Mouse (Mus musculus): ENCODE data around the gene Scn1a. TPM values are rescaled to one million over a fixed set of nuclear protein-coding genes. Genes with fewer than 3 reads are reported as not detected.

The Scn1a gene
- polyA plus RNA-seq, 1 experiment from 2014 or later, result 0.56 TPM

- no peaks in the 10 kb centered on the region for H3K27me3 ChIP-seq (ENCODE audit: control insufficient read depth, insufficient read depth, low read length)
- no peak overlapping the region for H3K4me3 ChIP-seq (ENCODE audit: low read depth, low read length)
- ATAC-seq (ENCODE audit: insufficient number of reproducible peaks, insufficient read depth, low FRiP score, low read depth), result no peak
- H3K27ac ChIP-seq (ENCODE audit: low read length), result no peak overlapping the region
- H3K4me2 ChIP-seq (replicated peaks; ENCODE audit: low read depth, low read length), result no peak overlapping the region
- no peaks in the 10 kb centered on the region for H3K36me3 ChIP-seq (ENCODE audit: control insufficient read depth, insufficient read depth, low read length)
- 70% methylated on average over 3 of the region's 3 CpGs for WGBS
- no peaks in the 10 kb centered on the region for H3K4me1 ChIP-seq (ENCODE audit: control insufficient read depth, insufficient read depth, low read length)
- no peaks in the 10 kb centered on the region for H3K9me3 ChIP-seq (ENCODE audit: control insufficient read depth, low read depth, low read length)
- no peak overlapping the region for H3K9ac ChIP-seq (replicated peaks; ENCODE audit: low read depth, low read length)
Observed at GRCm38 (mm10) chr2:66436286-66436685, 4.4 kb downstream of the Scn1a start.

GRCm38 (mm10) chr2:66409740-66410290 lies 30.8 kb downstream of the Scn1a start:
- under 1% methylated on average over 14 of the region's 14 CpGs for WGBS
- Histone ChIP-seq H3K9me3 (ENCODE audit: control insufficient read depth, low read depth, low read length) (no peaks in the 10 kb centered on the region), H3K27me3 (ENCODE audit: control insufficient read depth, insufficient read depth, low read length) (0 out of 2 replicates have a peak, but pooled peaks cover 6% of the 10 kb centered on the region)

GRCm38 (mm10) chr2:66408899-66409739 lies 31.5 kb downstream of the Scn1a start:
- Histone ChIP-seq H3K27ac (ENCODE audit: low read length) (no peak overlapping the region), H3K36me3 (ENCODE audit: control insufficient read depth, insufficient read depth, low read length) (no peaks in the 10 kb centered on the region), H3K4me2 (replicated peaks; ENCODE audit: low read depth, low read length) (peak overlapping the region; percentile 91), H3K9ac (replicated peaks; ENCODE audit: low read depth, low read length) (no peak overlapping the region; the same call in 1 of the 2 replicates), H3K27me3 (ENCODE audit: control insufficient read depth, insufficient read depth, low read length) (0 out of 2 replicates have a peak, but pooled peaks cover 6% of the 10 kb centered on the region), H3K4me3 (ENCODE audit: low read depth, low read length) (peak overlapping the region; percentile 42), H3K4me1 (ENCODE audit: control insufficient read depth, insufficient read depth, low read length) (no peaks in the 10 kb centered on the region), H3K9me3 (ENCODE audit: control insufficient read depth, low read depth, low read length) (no peaks in the 10 kb centered on the region)
- 6% methylated on average over 12 of the region's 12 CpGs for WGBS
- no peak for ATAC-seq (ENCODE audit: insufficient number of reproducible peaks, insufficient read depth, low FRiP score, low read depth)

More at GRCm38 (mm10) chr2:66409740-66410290, 30.8 kb downstream of the Scn1a start:
- ATAC-seq (ENCODE audit: insufficient number of reproducible peaks, insufficient read depth, low FRiP score, low read depth), result peak; percentile 67; the same call in 1 of the 2 replicates
- Histone ChIP-seq H3K36me3 (ENCODE audit: control insufficient read depth, insufficient read depth, low read length) (no peaks in the 10 kb centered on the region), H3K4me3 (ENCODE audit: low read depth, low read length) (peak overlapping the region; percentile 42), H3K27ac (ENCODE audit: low read length) (no peak overlapping the region), H3K4me1 (ENCODE audit: control insufficient read depth, insufficient read depth, low read length) (no peaks in the 10 kb centered on the region), H3K9ac (replicated peaks; ENCODE audit: low read depth, low read length) (no peak overlapping the region; the same call in 1 of the 2 replicates), H3K4me2 (replicated peaks; ENCODE audit: low read depth, low read length) (peak overlapping the region; percentile 91)

- Histone ChIP-seq H3K9ac (replicated peaks; ENCODE audit: low read depth, low read length) (no peak overlapping the region), H3K4me2 (replicated peaks; ENCODE audit: low read depth, low read length) (peak overlapping the region; percentile 91; the same call in 1 of the 2 replicates), H3K4me3 (ENCODE audit: low read depth, low read length) (0 out of 2 replicates have a peak overlapping the region, but pooled peaks have one; percentile 42), H3K27me3 (ENCODE audit: control insufficient read depth, insufficient read depth, low read length) (0 out of 2 replicates have a peak, but pooled peaks cover 6% of the 10 kb centered on the region), H3K36me3 (ENCODE audit: control insufficient read depth, insufficient read depth, low read length) (no peaks in the 10 kb centered on the region), H3K4me1 (ENCODE audit: control insufficient read depth, insufficient read depth, low read length) (no peaks in the 10 kb centered on the region), H3K27ac (ENCODE audit: low read length) (no peak overlapping the region), H3K9me3 (ENCODE audit: control insufficient read depth, low read depth, low read length) (no peaks in the 10 kb centered on the region)
- 13% methylated on average over 11 of the region's 11 CpGs for WGBS
- no peak for ATAC-seq (ENCODE audit: insufficient number of reproducible peaks, insufficient read depth, low FRiP score, low read depth)
Observed at GRCm38 (mm10) chr2:66408456-66408855, 32.2 kb downstream of the Scn1a start.

- 63% methylated on average over 5 of the region's 5 CpGs for WGBS
- ATAC-seq (ENCODE audit: insufficient number of reproducible peaks, insufficient read depth, low FRiP score, low read depth), result no peak
- no peaks in the 10 kb centered on the region for H3K36me3 ChIP-seq (ENCODE audit: control insufficient read depth, insufficient read depth, low read length)
Observed at GRCm38 (mm10) chr2:66392586-66392985, 48.1 kb downstream of the Scn1a start.

GRCm38 (mm10) chr2:66367957-66368356 lies 72.7 kb downstream of the Scn1a start:
- no peak for ATAC-seq (ENCODE audit: insufficient number of reproducible peaks, insufficient read depth, low FRiP score, low read depth)
- no peak overlapping the region for H3K27ac ChIP-seq (ENCODE audit: low read length)

More at GRCm38 (mm10) chr2:66392586-66392985, 48.1 kb downstream of the Scn1a start:
- Histone ChIP-seq H3K4me2 (replicated peaks; ENCODE audit: low read depth, low read length) (no peak overlapping the region), H3K4me3 (ENCODE audit: low read depth, low read length) (no peak overlapping the region), H3K27ac (ENCODE audit: low read length) (no peak overlapping the region), H3K9ac (replicated peaks; ENCODE audit: low read depth, low read length) (no peak overlapping the region), H3K4me1 (ENCODE audit: control insufficient read depth, insufficient read depth, low read length) (no peaks in the 10 kb centered on the region), H3K27me3 (ENCODE audit: control insufficient read depth, insufficient read depth, low read length) (no peaks in the 10 kb centered on the region), H3K9me3 (ENCODE audit: control insufficient read depth, low read depth, low read length) (no peaks in the 10 kb centered on the region)

GRCm38 (mm10) chr2:66350590-66350989 lies 90.0 kb downstream of the Scn1a start:
- Histone ChIP-seq H3K4me1 (ENCODE audit: control insufficient read depth, insufficient read depth, low read length) (no peaks in the 10 kb centered on the region), H3K9ac (replicated peaks; ENCODE audit: low read depth, low read length) (no peak overlapping the region), H3K4me2 (replicated peaks; ENCODE audit: low read depth, low read length) (no peak overlapping the region), H3K9me3 (ENCODE audit: control insufficient read depth, low read depth, low read length) (no peaks in the 10 kb centered on the region), H3K27ac (ENCODE audit: low read length) (no peak overlapping the region), H3K36me3 (ENCODE audit: control insufficient read depth, insufficient read depth, low read length) (no peaks in the 10 kb centered on the region), H3K27me3 (ENCODE audit: control insufficient read depth, insufficient read depth, low read length) (no peaks in the 10 kb centered on the region), H3K4me3 (ENCODE audit: low read depth, low read length) (no peak overlapping the region)
- WGBS, result 91% methylated on average over 2 of the region's 2 CpGs
- ATAC-seq (ENCODE audit: insufficient number of reproducible peaks, insufficient read depth, low FRiP score, low read depth), result no peak

More at GRCm38 (mm10) chr2:66367957-66368356, 72.7 kb downstream of the Scn1a start:
- no peak overlapping the region for H3K4me2 ChIP-seq (replicated peaks; ENCODE audit: low read depth, low read length)
- no peak overlapping the region for H3K9ac ChIP-seq (replicated peaks; ENCODE audit: low read depth, low read length)
- 89% methylated on average over 2 of the region's 2 CpGs for WGBS
- H3K36me3 ChIP-seq (ENCODE audit: control insufficient read depth, insufficient read depth, low read length), result no peaks in the 10 kb centered on the region
- no peaks in the 10 kb centered on the region for H3K27me3 ChIP-seq (ENCODE audit: control insufficient read depth, insufficient read depth, low read length)
- no peak overlapping the region for H3K4me3 ChIP-seq (ENCODE audit: low read depth, low read length)
- no peaks in the 10 kb centered on the region for H3K4me1 ChIP-seq (ENCODE audit: control insufficient read depth, insufficient read depth, low read length)
- no peaks in the 10 kb centered on the region for H3K9me3 ChIP-seq (ENCODE audit: control insufficient read depth, low read depth, low read length)

GRCm38 (mm10) chr2:66346622-66347021 lies 94.0 kb downstream of the Scn1a start:
- H3K4me1 ChIP-seq (ENCODE audit: control insufficient read depth, insufficient read depth, low read length), result no peaks in the 10 kb centered on the region
- no peaks in the 10 kb centered on the region for H3K36me3 ChIP-seq (ENCODE audit: control insufficient read depth, insufficient read depth, low read length)
- H3K27me3 ChIP-seq (ENCODE audit: control insufficient read depth, insufficient read depth, low read length), result no peaks in the 10 kb centered on the region
- H3K4me2 ChIP-seq (replicated peaks; ENCODE audit: low read depth, low read length), result no peak overlapping the region
- WGBS, result 84% methylated on average over 1 of the region's 1 CpGs
- no peaks in the 10 kb centered on the region for H3K9me3 ChIP-seq (ENCODE audit: control insufficient read depth, low read depth, low read length)
- no peak for ATAC-seq (ENCODE audit: insufficient number of reproducible peaks, insufficient read depth, low FRiP score, low read depth)
- H3K4me3 ChIP-seq (ENCODE audit: low read depth, low read length), result no peak overlapping the region
- no peak overlapping the region for H3K9ac ChIP-seq (replicated peaks; ENCODE audit: low read depth, low read length)
- H3K27ac ChIP-seq (ENCODE audit: low read length), result no peak overlapping the region

Measured in stomach, embryonic 14.5 days (tissue).